Mouse (Mus musculus): Measurements from ENCODE around the gene Pdcd11. TPM values are rescaled to one million over a fixed set of nuclear protein-coding genes. Genes with fewer than 3 reads are reported as not detected.

Pdcd11 gene
- polyA plus RNA-seq, 1 experiment from 2014 or later: 3.4 TPM

DNA sequence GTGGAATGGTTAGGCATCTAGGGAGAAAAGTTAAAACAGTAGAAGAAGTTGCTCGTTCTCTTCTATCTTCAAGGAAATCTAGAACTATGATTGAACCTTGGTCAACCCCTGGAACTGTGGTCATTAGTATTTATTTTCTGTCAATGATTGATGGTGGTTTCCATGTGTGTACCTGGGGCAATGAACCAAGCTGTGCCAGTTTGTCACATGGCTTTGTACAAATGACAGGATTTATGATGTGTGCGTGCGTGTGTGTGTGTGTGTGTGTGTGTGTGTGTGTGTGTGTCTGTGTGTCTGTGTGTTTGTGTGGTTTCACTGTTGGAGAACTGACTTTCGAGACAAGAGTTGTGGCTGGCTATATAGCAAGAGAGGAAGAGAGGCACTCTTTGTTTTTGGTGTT is 37.1 kb upstream of the Pdcd11 start:
- H3K27ac ChIP-seq (ENCODE audit: low read length): 0 out of 2 replicates have a peak overlapping the region, but pooled peaks have one; percentile 14
- no peaks in the 10 kb centered on the region for H3K27me3 ChIP-seq (ENCODE audit: control insufficient read depth, insufficient read depth, low read depth, low read length)
- H3K4me1 ChIP-seq (ENCODE audit: control insufficient read depth, low read depth, low read length): peaks cover 15% of the 10 kb centered on the region
- ATAC-seq (ENCODE audit: low read depth): peak; percentile 50
- H3K9ac ChIP-seq (ENCODE audit: low read depth, low read length): no peak overlapping the region
- H3K4me2 ChIP-seq (ENCODE audit: low read depth, low read length): no peak overlapping the region
- WGBS (ENCODE audit: insufficient replicate concordance): 54% methylated on average over 4 of the region's 4 CpGs
- no peaks in the 10 kb centered on the region for H3K36me3 ChIP-seq (ENCODE audit: control insufficient read depth, insufficient read depth)
- H3K9me3 ChIP-seq (replicated peaks; ENCODE audit: control insufficient read depth, low read length): no peaks in the 10 kb centered on the region
- H3K4me3 ChIP-seq (ENCODE audit: low read depth, low read length): no peak overlapping the region

DNA sequence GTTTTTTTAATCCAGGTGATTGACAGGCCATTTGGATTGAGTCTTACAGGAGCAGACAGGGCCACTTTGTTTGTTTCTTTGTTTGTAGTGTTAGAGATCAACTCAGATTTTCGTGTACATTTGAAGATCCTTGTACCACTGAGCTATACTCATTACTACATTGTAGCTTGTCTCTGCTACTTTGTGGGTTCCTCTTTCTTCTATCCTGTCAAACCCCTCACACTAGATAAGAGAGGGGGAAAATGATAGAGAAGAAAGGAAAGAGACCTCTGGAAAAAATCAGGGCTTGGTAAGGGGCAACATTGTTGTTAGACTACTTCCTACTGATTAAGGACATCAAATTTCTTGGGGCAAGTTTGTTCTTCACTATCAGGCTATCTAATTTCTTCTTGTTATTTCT is 32.9 kb upstream of the Pdcd11 start:
- Histone ChIP-seq H3K27ac (ENCODE audit: low read length) (no peak overlapping the region), H3K9ac (ENCODE audit: low read depth, low read length) (no peak overlapping the region), H3K9me3 (replicated peaks; ENCODE audit: control insufficient read depth, low read length) (no peaks in the 10 kb centered on the region), H3K4me1 (ENCODE audit: control insufficient read depth, low read depth, low read length) (no peaks in the 10 kb centered on the region; the same call in 1 of the 2 replicates), H3K4me3 (ENCODE audit: low read depth, low read length) (no peak overlapping the region), H3K27me3 (ENCODE audit: control insufficient read depth, insufficient read depth, low read depth, low read length) (no peaks in the 10 kb centered on the region), H3K4me2 (ENCODE audit: low read depth, low read length) (no peak overlapping the region), H3K36me3 (ENCODE audit: control insufficient read depth, insufficient read depth) (no peaks in the 10 kb centered on the region)
- no peak for ATAC-seq (ENCODE audit: low read depth)
- 41% methylated on average over 1 of the region's 1 CpGs for WGBS (ENCODE audit: insufficient replicate concordance)

DNA sequence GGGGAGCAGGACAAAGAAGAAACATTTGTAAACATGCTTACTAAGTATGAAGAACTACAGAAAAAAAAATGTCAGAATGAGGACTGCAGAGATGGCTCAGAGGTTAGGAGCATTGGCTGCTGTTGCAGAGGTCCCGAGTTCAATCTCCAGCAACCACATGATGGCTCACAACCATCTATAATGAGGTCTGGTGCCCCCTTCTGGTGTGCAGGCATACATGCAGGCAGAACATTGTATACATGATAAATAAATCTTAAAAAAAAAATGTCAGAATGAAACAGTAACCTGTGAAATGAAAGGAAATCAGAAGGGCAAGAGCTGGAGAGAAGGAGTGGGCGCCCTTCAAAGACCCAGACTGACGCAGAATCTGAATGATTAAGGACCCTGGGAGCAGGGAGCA is 24.7 kb upstream of the Pdcd11 start:
- H3K4me1 ChIP-seq (ENCODE audit: control insufficient read depth, low read depth, low read length): peaks cover 9% of the 10 kb centered on the region
- 70% methylated on average over 3 of the region's 3 CpGs for WGBS (ENCODE audit: insufficient replicate concordance)
- H3K4me2 ChIP-seq (ENCODE audit: low read depth, low read length): no peak overlapping the region
- H3K9me3 ChIP-seq (replicated peaks; ENCODE audit: control insufficient read depth, low read length): no peaks in the 10 kb centered on the region
- no peak overlapping the region for H3K27ac ChIP-seq (ENCODE audit: low read length)
- ATAC-seq (ENCODE audit: low read depth): no peak
- no peaks in the 10 kb centered on the region for H3K36me3 ChIP-seq (ENCODE audit: control insufficient read depth, insufficient read depth)
- no peak overlapping the region for H3K9ac ChIP-seq (ENCODE audit: low read depth, low read length)
- no peaks in the 10 kb centered on the region for H3K27me3 ChIP-seq (ENCODE audit: control insufficient read depth, insufficient read depth, low read depth, low read length)
- H3K4me3 ChIP-seq (ENCODE audit: low read depth, low read length): no peak overlapping the region

DNA sequence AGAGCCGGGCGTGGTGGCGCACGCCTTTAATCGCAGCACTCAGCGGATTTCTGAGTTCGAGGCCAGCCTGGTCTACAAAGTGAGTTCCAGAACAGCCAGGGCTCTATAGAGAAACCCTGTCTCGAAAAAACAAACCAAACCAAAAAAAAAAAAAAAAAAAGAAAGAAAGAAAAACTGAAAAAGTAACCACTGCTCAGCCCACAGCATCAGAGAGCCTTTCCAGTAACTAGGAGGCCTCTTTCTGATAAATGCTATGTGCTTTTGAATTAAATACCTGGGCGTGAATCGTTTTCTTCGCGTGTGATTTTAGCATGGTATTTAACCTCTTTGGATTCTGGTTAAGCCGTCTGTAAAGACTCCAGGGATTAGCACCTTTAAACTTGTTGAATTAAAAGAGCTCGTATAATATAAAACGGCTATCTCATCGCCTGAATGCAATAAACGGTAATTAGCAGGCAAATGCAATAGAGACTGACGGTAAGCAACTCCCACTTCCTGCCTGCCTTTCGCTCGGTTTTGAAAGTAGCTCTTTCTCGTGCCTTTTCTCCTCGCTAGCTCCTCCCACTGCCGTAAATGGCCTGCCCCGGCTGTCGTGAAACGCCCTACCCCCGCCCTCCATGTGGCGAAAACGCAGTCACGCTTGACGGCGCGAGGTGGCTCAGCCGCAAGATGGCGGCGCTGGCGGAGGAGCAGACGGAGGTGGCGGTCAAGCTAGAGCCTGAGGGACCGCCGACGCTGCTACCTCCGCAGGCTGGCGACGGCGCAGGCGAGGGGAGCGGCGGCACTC is 23.3 kb upstream of the Pdcd11 start, which contains the start of gene Taf5:
Gene Taf5, plus strand, starts transcription at position 651 of the 787 bp plus-strand sequence.
- H3K9me3 ChIP-seq (replicated peaks; ENCODE audit: control insufficient read depth, low read length): no peaks in the 10 kb centered on the region
- H3K4me3 ChIP-seq (ENCODE audit: low read depth, low read length): peak within 1 kb of the TSS; percentile 97
- H3K36me3 ChIP-seq (ENCODE audit: control insufficient read depth, insufficient read depth): peaks cover 7% of the 10 kb centered on the region
- H3K9ac ChIP-seq (ENCODE audit: low read depth, low read length): peak within 1 kb of the TSS; percentile 97
- 7% methylated on average over 49 of the region's 49 CpGs for WGBS (ENCODE audit: insufficient replicate concordance)
- H3K4me2 ChIP-seq (ENCODE audit: low read depth, low read length): peak within 1 kb of the TSS; percentile 63
- H3K27me3 ChIP-seq (ENCODE audit: control insufficient read depth, insufficient read depth, low read depth, low read length): no peaks in the 10 kb centered on the region
- peak within 1 kb of the TSS; percentile 94 for H3K27ac ChIP-seq (ENCODE audit: low read length)
- ATAC-seq (ENCODE audit: low read depth): peak; percentile 60
- H3K4me1 ChIP-seq (ENCODE audit: control insufficient read depth, low read depth, low read length): peaks cover 9% of the 10 kb centered on the region

DNA sequence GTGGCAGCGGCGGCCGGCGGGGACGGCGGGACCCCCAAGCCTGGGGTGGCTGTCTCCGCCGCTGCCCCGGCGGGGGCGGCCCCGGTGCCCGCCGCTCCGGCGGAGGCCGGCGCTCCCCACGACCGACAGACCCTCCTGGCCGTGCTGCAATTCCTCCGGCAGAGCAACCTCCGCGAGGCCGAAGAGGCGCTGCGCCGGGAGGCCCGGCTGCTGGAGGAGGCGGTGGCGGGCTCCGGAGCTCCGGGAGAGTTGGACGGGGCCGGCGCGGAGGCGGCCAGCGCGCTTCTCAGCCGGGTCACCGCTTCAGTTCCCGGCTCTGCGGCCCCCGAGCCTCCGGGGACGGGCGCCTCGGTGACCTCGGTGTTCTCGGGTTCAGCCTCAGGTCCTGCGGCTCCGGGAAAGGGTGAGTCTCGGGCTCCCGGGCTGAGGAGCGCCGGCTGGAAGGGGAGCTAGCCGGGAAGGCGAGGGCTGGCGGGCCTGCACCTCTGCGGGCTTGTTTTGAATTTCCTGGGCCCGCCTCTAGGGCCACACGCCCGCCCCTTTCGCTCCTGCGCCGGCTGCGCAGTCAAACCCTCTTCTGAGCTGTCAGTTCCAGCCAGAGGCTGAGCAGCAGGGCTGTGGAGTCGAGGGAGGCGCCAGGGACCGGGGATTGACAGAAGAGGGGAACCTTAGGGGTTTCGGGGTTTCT is 22.5 kb upstream of the Pdcd11 start:
- ATAC-seq (ENCODE audit: low read depth): peak; percentile 97
- WGBS (ENCODE audit: insufficient replicate concordance): 0% methylated on average over 58 of the region's 72 CpGs
- H3K4me3 ChIP-seq (ENCODE audit: low read depth, low read length): peak overlapping the region; percentile 97
- H3K4me1 ChIP-seq (ENCODE audit: control insufficient read depth, low read depth, low read length): peaks cover 9% of the 10 kb centered on the region
- H3K9ac ChIP-seq (ENCODE audit: low read depth, low read length): peak overlapping the region; percentile 97
- peaks cover 13% of the 10 kb centered on the region for H3K36me3 ChIP-seq (ENCODE audit: control insufficient read depth, insufficient read depth)
- H3K4me2 ChIP-seq (ENCODE audit: low read depth, low read length): peak overlapping the region; percentile 62
- no peaks in the 10 kb centered on the region for H3K9me3 ChIP-seq (replicated peaks; ENCODE audit: control insufficient read depth, low read length)
- H3K27ac ChIP-seq (ENCODE audit: low read length): peak overlapping the region; percentile 94
- no peaks in the 10 kb centered on the region for H3K27me3 ChIP-seq (ENCODE audit: control insufficient read depth, insufficient read depth, low read depth, low read length)

DNA sequence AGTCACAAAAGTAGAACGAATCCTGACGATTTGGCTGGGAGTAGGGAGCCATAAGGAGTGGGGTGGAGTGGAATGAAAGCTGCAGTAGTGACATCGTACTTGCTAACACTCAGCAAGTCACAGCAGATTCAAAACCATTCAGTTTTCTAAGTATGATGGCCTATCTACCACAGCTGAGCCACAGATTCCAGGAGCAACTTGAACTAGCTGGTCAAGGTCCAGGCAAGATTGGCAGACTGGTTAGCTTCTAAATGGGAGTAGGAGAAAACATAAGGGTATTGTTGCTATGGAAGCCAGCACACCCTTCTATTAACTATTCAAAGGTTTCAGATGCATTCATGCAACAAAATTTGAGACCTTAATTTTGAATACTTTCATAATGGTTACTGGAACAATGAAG is 2.3 kb upstream of the Pdcd11 start:
- Histone ChIP-seq H3K4me2 (ENCODE audit: low read depth, low read length) (no peak overlapping the region), H3K27me3 (ENCODE audit: control insufficient read depth, insufficient read depth, low read depth, low read length) (no peaks in the 10 kb centered on the region), H3K4me1 (ENCODE audit: control insufficient read depth, low read depth, low read length) (peaks cover 16% of the 10 kb centered on the region), H3K27ac (ENCODE audit: low read length) (no peak overlapping the region), H3K9me3 (replicated peaks; ENCODE audit: control insufficient read depth, low read length) (no peaks in the 10 kb centered on the region), H3K9ac (ENCODE audit: low read depth, low read length) (no peak overlapping the region), H3K36me3 (ENCODE audit: control insufficient read depth, insufficient read depth) (peaks cover 22% of the 10 kb centered on the region), H3K4me3 (ENCODE audit: low read depth, low read length) (no peak overlapping the region)
- no peak for ATAC-seq (ENCODE audit: low read depth)
- WGBS (ENCODE audit: insufficient replicate concordance): 69% methylated on average over 3 of the region's 3 CpGs

DNA sequence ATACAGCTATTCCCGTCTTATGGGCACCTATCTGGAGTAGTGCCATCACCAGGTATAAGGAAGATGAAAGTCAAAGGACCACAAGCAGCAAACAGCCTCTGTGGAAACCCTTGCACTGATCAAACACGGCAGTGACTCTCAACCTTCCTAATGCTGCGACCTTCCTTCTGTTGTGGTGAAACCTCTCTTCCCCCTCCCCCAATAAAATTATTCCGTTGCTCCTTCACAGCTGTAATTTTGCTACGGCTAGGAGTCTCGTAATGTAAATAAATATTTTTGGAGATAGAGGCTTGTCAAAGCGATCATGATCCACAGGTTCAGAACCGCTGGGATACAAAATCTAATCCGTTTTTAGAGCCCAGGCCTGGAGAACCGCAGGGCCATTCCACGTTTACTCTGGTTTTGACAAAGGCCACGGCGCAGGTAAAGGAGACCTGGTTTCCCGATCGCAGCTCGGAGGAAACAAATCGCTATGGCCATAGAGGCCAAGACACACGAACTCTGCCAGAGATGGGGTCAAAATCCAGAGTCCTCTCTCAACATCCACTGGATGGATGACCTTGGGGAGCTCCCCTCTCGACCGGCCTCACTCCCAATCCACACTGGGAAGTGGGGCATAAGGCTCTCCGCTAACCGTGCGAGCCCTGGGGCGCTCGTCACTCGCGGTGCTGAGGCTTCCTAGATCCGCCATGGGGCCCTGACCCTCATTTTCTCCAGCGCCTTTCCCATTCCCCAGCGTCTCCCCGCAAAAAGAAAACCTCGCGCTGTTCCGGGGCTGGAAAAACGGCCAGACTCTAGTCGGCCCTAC is 646 bp upstream of the Pdcd11 start:
- H3K9ac ChIP-seq (ENCODE audit: low read depth, low read length): peak overlapping the region; percentile 98
- peaks cover 10% of the 10 kb centered on the region for H3K36me3 ChIP-seq (ENCODE audit: control insufficient read depth, insufficient read depth)
- peak overlapping the region; percentile 71 for H3K4me2 ChIP-seq (ENCODE audit: low read depth, low read length)
- peaks cover 16% of the 10 kb centered on the region for H3K4me1 ChIP-seq (ENCODE audit: control insufficient read depth, low read depth, low read length)
- H3K4me3 ChIP-seq (ENCODE audit: low read depth, low read length): peak overlapping the region; percentile 76
- H3K9me3 ChIP-seq (replicated peaks; ENCODE audit: control insufficient read depth, low read length): no peaks in the 10 kb centered on the region
- WGBS (ENCODE audit: insufficient replicate concordance): under 1% methylated on average over 36 of the region's 36 CpGs
- no peaks in the 10 kb centered on the region for H3K27me3 ChIP-seq (ENCODE audit: control insufficient read depth, insufficient read depth, low read depth, low read length)
- ATAC-seq (ENCODE audit: low read depth): peak; percentile 43
- peak overlapping the region; percentile 81 for H3K27ac ChIP-seq (ENCODE audit: low read length)

DNA sequence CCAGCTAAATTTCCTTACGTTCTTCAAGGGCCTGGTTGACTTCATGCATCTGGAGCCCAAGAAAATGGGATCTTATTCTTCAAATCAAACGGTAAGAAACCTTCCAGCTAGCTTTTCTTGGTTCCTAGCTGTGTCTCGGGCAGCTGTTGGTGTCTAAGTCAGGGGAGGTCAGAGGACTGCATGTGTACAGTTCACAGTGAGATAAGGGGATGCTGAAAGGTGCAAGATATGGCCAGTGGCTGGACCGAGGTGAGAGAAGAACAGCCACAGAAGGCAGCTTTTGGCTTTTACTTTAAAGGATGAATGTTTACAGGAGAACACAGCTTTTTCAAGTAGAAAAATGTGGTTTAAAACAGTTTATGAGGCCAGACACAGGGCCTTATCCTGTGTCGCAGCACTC is 10.5 kb downstream of the Pdcd11 start:
- 60% methylated on average over 5 of the region's 5 CpGs for WGBS (ENCODE audit: insufficient replicate concordance)
- H3K9me3 ChIP-seq (replicated peaks; ENCODE audit: control insufficient read depth, low read length): no peaks in the 10 kb centered on the region
- no peak for ATAC-seq (ENCODE audit: low read depth)
- H3K4me2 ChIP-seq (ENCODE audit: low read depth, low read length): no peak overlapping the region
- peaks cover 47% of the 10 kb centered on the region for H3K36me3 ChIP-seq (ENCODE audit: control insufficient read depth, insufficient read depth)
- H3K9ac ChIP-seq (ENCODE audit: low read depth, low read length): no peak overlapping the region
- H3K4me3 ChIP-seq (ENCODE audit: low read depth, low read length): no peak overlapping the region
- no peak overlapping the region for H3K27ac ChIP-seq (ENCODE audit: low read length)
- H3K27me3 ChIP-seq (ENCODE audit: control insufficient read depth, insufficient read depth, low read depth, low read length): no peaks in the 10 kb centered on the region
- no peaks in the 10 kb centered on the region for H3K4me1 ChIP-seq (ENCODE audit: control insufficient read depth, low read depth, low read length)

All from liver, embryonic 16.5 days (tissue).